Mouse (Mus musculus) CD4-positive naive resting alpha-beta T cell, adult 76 days (primary cell): ENCODE measurements around the gene Dmap1. TPM values are rescaled to one million over a fixed set of nuclear protein-coding genes. Genes with fewer than 3 reads are reported as not detected.

Experiments
- total RNA-seq: library from RNA; stranded (reverse); gene quantifications from one replicate; pipeline ENCODE4 v1.2.4, GENCODE M21; 2023

Gene Dmap1
- total RNA-seq = 25.6 TPM

GRCm38 (mm10) chr4:117681931-117682461 is at the start of gene Dmap1:
Dmap1 (minus strand) TSS chr4:117682273.

DNA sequence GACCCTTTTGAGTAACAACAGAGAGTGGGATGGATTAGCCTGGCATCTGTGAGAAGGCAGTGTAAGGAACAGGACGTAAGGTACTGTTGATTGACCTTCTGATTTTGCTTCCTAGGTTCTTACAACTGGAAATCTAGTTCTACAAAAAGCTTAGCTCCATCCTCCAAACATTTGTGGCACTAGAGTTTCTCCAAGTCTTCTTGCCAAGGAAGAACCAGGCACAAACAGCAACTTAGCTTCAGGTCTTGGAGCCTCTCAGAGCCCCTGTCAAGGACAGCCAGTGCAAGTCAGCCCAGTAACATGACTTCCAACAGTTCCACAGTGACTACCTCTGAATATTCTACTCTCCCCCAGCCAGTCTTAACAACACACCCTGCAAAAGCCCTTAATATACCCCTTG is 42.0 kb upstream of the Dmap1 start, which contains the start of gene Gm12845:
Gene Gm12845, plus strand, starts transcription at position 301 of the 400 bp plus-strand sequence.

Other genes starting within 250 kb of the Dmap1 start
- gene Rnf220, start 185.2 kb downstream of the Dmap1 start, total RNA-seq = 218 TPM
- gene Eri3, start 131.9 kb downstream of the Dmap1 start, total RNA-seq = 41.8 TPM
- not detected for gene Gm12845, start 42.1 kb upstream of the Dmap1 start, total RNA-seq
- not detected for gene Klf17, start 83.4 kb upstream of the Dmap1 start, total RNA-seq
- gene Slc6a9, start 152.2 kb upstream of the Dmap1 start, total RNA-seq = 1.5 TPM
- gene Ccdc24, start 190.3 kb upstream of the Dmap1 start, total RNA-seq = not detected
- gene B4galt2, start 201.2 kb upstream of the Dmap1 start, total RNA-seq = not detected
- gene Atp6v0b, start 205.1 kb upstream of the Dmap1 start, total RNA-seq = 76.9 TPM
- gene Dph2, start 209.8 kb upstream of the Dmap1 start, total RNA-seq = 9.3 TPM
- gene Ipo13, start 232.7 kb upstream of the Dmap1 start, total RNA-seq = 43.5 TPM
- not detected for gene Artn, start 247.5 kb upstream of the Dmap1 start, total RNA-seq